Mouse (Mus musculus): ENCODE measurements around the gene Pklr. TPM values are rescaled to one million over a fixed set of nuclear protein-coding genes. Genes with fewer than 3 reads are reported as not detected.

The Pklr gene
- not detected in 2 replicates for total RNA-seq (2014; rRNA removed; ENCODE audit: low replicate concordance)
- 0.04 TPM in 1 of 2 replicates, not detected in the other for polyA plus RNA-seq (2015; fragmentation: Nextera tagmentation; extraction: Ambion mirVana)

- no peak within 1 kb of the TSS for H3K4me3 ChIP-seq (ENCODE audit: low read depth, low read length)
- no peak for TF ChIP-seq EP300 (IDR thresholded peaks at IDR 0.05; ENCODE audit: low read depth)
- no peak for TF ChIP-seq CTCF (IDR thresholded peaks at IDR 0.05; ENCODE audit: low read depth)
- DNase-seq (ENCODE audit: low spot score) (no peak), ATAC-seq (ENCODE audit: insufficient read depth, low read depth) (no peak)
- H3K4me1 ChIP-seq (ENCODE audit: control insufficient read depth, insufficient read depth): peaks cover 7% of the 10 kb centered on the region; the same call in 1 of the 2 replicates
- peaks cover 10% of the 10 kb centered on the region; the same call in 1 of the 2 replicates for H3K27me3 ChIP-seq (ENCODE audit: control insufficient read depth, insufficient read depth, low read length)
- H3K4me2 ChIP-seq (ENCODE audit: low read depth, low read length): no peak within 1 kb of the TSS
- WGBS: 60% methylated on average over 3 of the region's 3 CpGs
- no peaks in the 10 kb centered on the region for H3K9me3 ChIP-seq (replicated peaks; ENCODE audit: control insufficient read depth, low read length)
- no peak within 1 kb of the TSS for H3K9ac ChIP-seq (replicated peaks; ENCODE audit: low read depth, low read length)
- no peaks in the 10 kb centered on the region for H3K36me3 ChIP-seq (replicated peaks; ENCODE audit: control insufficient read depth, insufficient read depth, low read length)
- no peak within 1 kb of the TSS for H3K27ac ChIP-seq (ENCODE audit: low read depth)
These were observed at the start of gene Pklr for GRCm38 (mm10) chr3:89135958-89136357. Pklr (plus strand) TSS chr3:89136142.

- Histone ChIP-seq H3K9me3 (replicated peaks; ENCODE audit: control insufficient read depth, low read length) (no peaks in the 10 kb centered on the region), H3K4me1 (ENCODE audit: control insufficient read depth, insufficient read depth) (peaks cover 9% of the 10 kb centered on the region; the same call in 1 of the 2 replicates), H3K9ac (replicated peaks; ENCODE audit: low read depth, low read length) (no peak overlapping the region), H3K4me3 (ENCODE audit: low read depth, low read length) (no peak overlapping the region), H3K36me3 (replicated peaks; ENCODE audit: control insufficient read depth, insufficient read depth, low read length) (no peaks in the 10 kb centered on the region), H3K4me2 (ENCODE audit: low read depth, low read length) (peak overlapping the region; percentile 31; the same call in 1 of the 2 replicates), H3K27me3 (ENCODE audit: control insufficient read depth, insufficient read depth, low read length) (peaks cover 16% of the 10 kb centered on the region), H3K27ac (ENCODE audit: low read depth) (no peak overlapping the region)
- TF ChIP-seq CTCF (IDR thresholded peaks at IDR 0.05; ENCODE audit: low read depth) (peak; percentile 63), EP300 (IDR thresholded peaks at IDR 0.05; ENCODE audit: low read depth) (no peak)
- DNase-seq (ENCODE audit: low spot score) (peak; percentile 70), ATAC-seq (ENCODE audit: insufficient read depth, low read depth) (no peak)
- WGBS: 21% methylated on average over 21 of the region's 21 CpGs
These were observed 48.4 kb upstream of the Pklr start for GRCm38 (mm10) chr3:89087338-89088110.

DNA sequence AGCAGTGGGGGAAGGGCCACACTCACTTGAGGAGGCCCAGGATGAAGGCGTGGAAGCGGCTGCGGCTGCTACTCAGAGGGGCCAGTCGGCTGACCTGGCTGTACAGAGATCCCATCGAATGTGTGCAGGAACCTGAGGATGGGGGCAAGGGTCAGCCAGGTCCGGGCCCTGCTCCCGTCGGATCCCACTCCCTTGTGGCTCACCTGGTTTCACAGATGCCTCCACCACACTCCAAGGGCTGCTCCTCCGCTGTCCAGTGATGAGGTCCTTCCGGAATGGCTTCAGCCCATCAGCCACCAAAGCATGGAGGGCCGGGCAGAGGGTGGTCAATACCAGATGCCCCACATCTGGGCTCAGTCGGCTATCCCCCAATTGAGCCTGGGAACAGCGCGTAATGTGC lies 47.0 kb upstream of the Pklr start:
- WGBS: 54% methylated on average over 14 of the region's 14 CpGs
- TF ChIP-seq CTCF (IDR thresholded peaks at IDR 0.05; ENCODE audit: low read depth) (no peak), EP300 (IDR thresholded peaks at IDR 0.05; ENCODE audit: low read depth) (no peak)
- Histone ChIP-seq H3K4me3 (ENCODE audit: low read depth, low read length) (peak overlapping the region; percentile 70), H3K9me3 (replicated peaks; ENCODE audit: control insufficient read depth, low read length) (no peaks in the 10 kb centered on the region), H3K36me3 (replicated peaks; ENCODE audit: control insufficient read depth, insufficient read depth, low read length) (0 out of 2 replicates have a peak, but pooled peaks cover under 1% of the 10 kb centered on the region), H3K27ac (ENCODE audit: low read depth) (no peak overlapping the region), H3K4me1 (ENCODE audit: control insufficient read depth, insufficient read depth) (peaks cover 9% of the 10 kb centered on the region; the same call in 1 of the 2 replicates), H3K9ac (replicated peaks; ENCODE audit: low read depth, low read length) (peak overlapping the region; percentile 59; the same call in 1 of the 2 replicates), H3K27me3 (ENCODE audit: control insufficient read depth, insufficient read depth, low read length) (peaks cover 27% of the 10 kb centered on the region), H3K4me2 (ENCODE audit: low read depth, low read length) (peak overlapping the region; percentile 95)
- no peak for DNase-seq (ENCODE audit: low spot score)
- no peak for ATAC-seq (ENCODE audit: insufficient read depth, low read depth)

GRCm38 (mm10) chr3:89089882-89090591 lies 45.9 kb upstream of the Pklr start:
- Histone ChIP-seq H3K27me3 (ENCODE audit: control insufficient read depth, insufficient read depth, low read length) (peaks cover 27% of the 10 kb centered on the region), H3K27ac (ENCODE audit: low read depth) (peak overlapping the region; percentile 36), H3K4me2 (ENCODE audit: low read depth, low read length) (peak overlapping the region; percentile 95), H3K4me3 (ENCODE audit: low read depth, low read length) (peak overlapping the region; percentile 70), H3K36me3 (replicated peaks; ENCODE audit: control insufficient read depth, insufficient read depth, low read length) (peaks cover 11% of the 10 kb centered on the region), H3K9me3 (replicated peaks; ENCODE audit: control insufficient read depth, low read length) (no peaks in the 10 kb centered on the region), H3K9ac (replicated peaks; ENCODE audit: low read depth, low read length) (peak overlapping the region; percentile 59), H3K4me1 (ENCODE audit: control insufficient read depth, insufficient read depth) (peaks cover 9% of the 10 kb centered on the region; the same call in 1 of the 2 replicates)
- peak; percentile 80 for ATAC-seq (ENCODE audit: insufficient read depth, low read depth)
- TF ChIP-seq EP300 (IDR thresholded peaks at IDR 0.05; ENCODE audit: low read depth) (no peak), CTCF (IDR thresholded peaks at IDR 0.05; ENCODE audit: low read depth) (no peak)
- DNase-seq (ENCODE audit: low spot score): peak; percentile 87
- under 1% methylated on average over 38 of the region's 40 CpGs for WGBS
